Mouse (Mus musculus): ENCODE results near the gene Gm3448. TPM values are rescaled to one million over a fixed set of nuclear protein-coding genes. Genes with fewer than 3 reads are reported as not detected.

The Gm3448 gene
- polyA plus RNA-seq (2012; rRNA removed), result 0.09 and 0.12 TPM in 2 replicates

DNA sequence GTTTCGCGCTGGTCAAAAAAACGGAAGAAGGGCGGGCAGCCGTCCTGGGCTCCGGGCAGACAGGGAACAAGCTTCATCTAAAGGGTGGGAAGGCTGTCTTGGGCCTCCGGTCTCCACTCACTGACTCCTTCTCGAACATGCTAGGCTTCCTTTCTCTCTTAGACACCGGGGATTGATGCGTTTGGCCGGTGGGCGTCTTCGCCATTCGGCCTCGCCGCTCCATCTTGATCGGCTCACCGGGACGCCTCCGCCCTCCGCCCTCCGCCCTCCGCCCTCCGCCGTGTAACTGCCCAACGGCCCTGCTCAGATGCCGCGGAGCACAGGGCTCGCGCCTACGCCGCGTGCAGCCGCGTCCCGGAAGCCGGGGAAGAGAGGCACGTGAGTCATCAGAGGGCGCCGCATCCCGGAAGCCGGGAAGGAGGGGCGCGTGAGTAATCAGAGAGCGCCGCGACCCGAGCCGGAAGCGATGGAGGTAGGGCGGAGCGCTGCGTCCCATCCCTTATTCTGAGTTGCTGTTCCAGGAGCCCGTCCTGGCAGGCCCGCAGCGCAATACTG, at the start of gene Gm3448, which contains the start of the genes Ermard and Tcte3:
Gene Gm3448 (minus strand): TSS at position 363 of the 555 bp plus-strand sequence.
Gene Ermard (plus strand): TSS at position 34 of the 555 bp plus-strand sequence.
Gene Tcte3 (minus strand): TSS at position 314 of the 555 bp plus-strand sequence.

GRCm38 (mm10) chr17:15009706-15010413, 31.5 kb downstream of the Gm3448 start, which contains the start of gene Gm3435:
Gm3435 (plus strand) TSS chr17:15010176.

DNA sequence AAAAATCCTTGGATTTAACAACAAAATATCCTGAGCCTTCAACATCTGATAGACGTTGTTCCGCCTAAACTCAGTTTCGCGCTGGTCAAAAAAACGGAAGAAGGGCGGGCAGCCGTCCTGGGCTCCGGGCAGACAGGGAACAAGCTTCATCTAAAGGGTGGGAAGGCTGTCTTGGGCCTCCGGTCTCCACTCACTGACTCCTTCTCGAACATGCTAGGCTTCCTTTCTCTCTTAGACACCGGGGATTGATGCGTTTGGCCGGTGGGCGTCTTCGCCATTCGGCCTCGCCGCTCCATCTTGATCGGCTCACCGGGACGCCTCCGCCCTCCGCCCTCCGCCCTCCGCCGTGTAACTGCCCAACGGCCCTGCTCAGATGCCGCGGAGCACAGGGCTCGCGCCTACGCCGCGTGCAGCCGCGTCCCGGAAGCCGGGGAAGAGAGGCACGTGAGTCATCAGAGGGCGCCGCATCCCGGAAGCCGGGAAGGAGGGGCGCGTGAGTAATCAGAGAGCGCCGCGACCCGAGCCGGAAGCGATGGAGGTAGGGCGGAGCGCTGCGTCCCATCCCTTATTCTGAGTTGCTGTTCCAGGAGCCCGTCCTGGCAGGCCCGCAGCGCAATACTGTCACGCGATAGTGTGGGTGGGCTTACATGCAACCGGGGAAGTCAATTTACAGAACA, 62.8 kb downstream of the Gm3448 start, which contains the start of the genes 9030025P20Rik and Gm3417:
Gene 9030025P20Rik (plus strand): TSS at position 107 of the 677 bp plus-strand sequence.
Gene Gm3417 (minus strand): TSS at position 429 of the 677 bp plus-strand sequence.

GRCm38 (mm10) chr17:14960951-14961556, 80.3 kb downstream of the Gm3448 start, which contains the start of gene Phf10:
Phf10 (minus strand) TSS chr17:14961273.

Other genes starting within 250 kb of the Gm3448 start
- gene Wdr27, start 98.4 kb downstream of the Gm3448 start, polyA plus RNA-seq (2012; rRNA removed), result 1.7 and 2.5 TPM in 2 replicates
- gene 1600012H06Rik, start 98.4 kb downstream of the Gm3448 start, polyA plus RNA-seq (2012; rRNA removed), result 5.8 TPM in 2 replicates
- gene Phf10, start 80.3 kb downstream of the Gm3448 start, polyA plus RNA-seq (2012; rRNA removed), result 2.9 and 3.9 TPM in 2 replicates
- gene 9030025P20Rik, start 63.1 kb downstream of the Gm3448 start, polyA plus RNA-seq (2012; rRNA removed), result 1.5 and 3.6 TPM in 2 replicates
- 0.37 TPM in 1 of 2 replicates, not detected in the other for gene Gm3417, start 62.7 kb downstream of the Gm3448 start, polyA plus RNA-seq (2012; rRNA removed)
- 0.11 TPM in 1 of 2 replicates, not detected in the other for gene Gm3435, start 31.4 kb downstream of the Gm3448 start, polyA plus RNA-seq (2012; rRNA removed)
- 8.9 and 11.3 TPM in 2 replicates for gene Ermard, start 329 bp downstream of the Gm3448 start, polyA plus RNA-seq (2012; rRNA removed)
- not detected in 2 replicates for gene Tcte3, start within 50 bp of the Gm3448 start, polyA plus RNA-seq (2012; rRNA removed)